Mouse (Mus musculus) CH12F3 (cell line): Measurements from ENCODE around the gene Ogfod3.

Source experiments
- in situ Hi-C: fragments of 300-500 bp; cut with MboI; formaldehyde crosslinking; loops from 2 replicates; pipeline ENCODE4 v1.14.3; 2020; ENCODE audit warnings: low sequenced_read_pairs

Gene Ogfod3

GRCm38 (mm10) chr11:121199851-121200250 is 4.7 kb downstream of the Ogfod3 start:
- in situ Hi-C loops = no loop called here

DNA sequence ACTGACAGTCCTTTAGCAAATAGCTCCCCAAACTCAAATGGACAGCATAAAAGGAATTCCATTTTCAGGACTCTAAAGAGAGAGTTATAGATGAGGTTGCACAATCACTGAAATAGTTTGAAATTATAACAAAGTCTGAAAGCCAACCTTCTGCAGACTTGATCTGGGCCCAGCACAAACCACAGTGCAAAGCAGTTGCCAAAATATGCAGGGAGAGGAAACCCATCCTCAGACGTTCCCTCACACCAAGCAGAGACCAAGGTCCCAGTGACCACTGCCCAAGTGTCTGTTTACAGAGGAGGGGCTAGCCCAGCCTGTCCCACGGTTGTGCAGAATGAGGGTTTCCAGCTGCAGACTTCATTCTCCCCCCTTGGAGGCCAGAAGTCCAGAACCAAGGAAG is 5.9 kb downstream of the Ogfod3 start:
- in situ Hi-C loops = no loop called here

GRCm38 (mm10) chr11:121193415-121193814 is 11.1 kb downstream of the Ogfod3 start:
- in situ Hi-C loops = no loop called here

- in situ Hi-C loops = no loop called here
These were observed 11.8 kb downstream of the Ogfod3 start for GRCm38 (mm10) chr11:121192742-121193141.

GRCm38 (mm10) chr11:121189681-121190080 is 14.8 kb downstream of the Ogfod3 start:
- in situ Hi-C loops = no loop called here

DNA sequence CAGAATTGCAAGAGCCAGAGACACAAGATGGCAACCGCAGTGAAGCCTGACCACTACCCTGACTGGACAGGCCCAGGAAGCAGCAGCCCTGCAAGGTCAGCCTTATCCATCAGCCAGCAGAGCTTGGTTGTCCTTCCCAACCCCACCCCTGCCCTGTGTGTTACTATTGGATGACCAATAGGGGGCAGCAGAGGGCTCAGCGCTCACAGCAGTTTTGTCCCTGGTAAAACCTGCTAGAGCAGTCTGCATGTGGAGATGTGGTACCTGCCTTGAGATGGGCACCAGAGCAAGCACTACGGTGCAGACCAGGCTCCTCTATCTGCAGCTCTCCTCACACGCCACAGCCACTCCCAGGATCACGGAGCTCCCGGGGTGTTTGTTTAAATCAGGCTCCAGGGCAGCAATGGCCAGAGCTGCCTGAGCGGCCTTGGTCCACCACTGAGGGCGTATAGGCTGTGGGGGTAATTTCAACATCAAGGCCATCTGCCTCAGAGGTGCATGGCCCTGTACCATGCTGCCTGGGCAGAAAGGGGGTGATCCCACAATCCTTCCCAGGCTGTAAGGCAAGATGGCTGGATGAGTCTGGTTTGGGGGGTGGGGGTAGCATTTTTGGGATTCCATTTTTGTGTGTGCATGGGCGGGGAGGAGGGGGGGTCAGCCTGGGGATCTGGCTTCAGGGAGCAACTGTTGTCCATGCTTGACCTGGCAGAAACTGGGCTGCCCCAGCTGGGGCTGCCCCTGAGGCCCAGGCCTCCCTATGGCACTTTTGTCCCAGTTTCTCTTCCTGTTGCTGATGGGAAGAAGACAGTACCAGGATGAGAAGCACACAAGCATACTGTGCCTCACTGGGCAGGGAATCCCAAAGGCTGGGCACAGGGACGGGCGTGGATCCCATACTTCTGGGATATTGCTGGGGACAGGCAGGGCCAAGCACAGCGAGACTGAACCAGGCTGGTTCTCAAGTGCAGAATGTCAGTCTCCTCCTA is 27.9 kb downstream of the Ogfod3 start:
- in situ Hi-C loops = no loop called here

- in situ Hi-C loops = no loop called here
These were observed 30.3 kb downstream of the Ogfod3 start for GRCm38 (mm10) chr11:121174234-121174633.

DNA sequence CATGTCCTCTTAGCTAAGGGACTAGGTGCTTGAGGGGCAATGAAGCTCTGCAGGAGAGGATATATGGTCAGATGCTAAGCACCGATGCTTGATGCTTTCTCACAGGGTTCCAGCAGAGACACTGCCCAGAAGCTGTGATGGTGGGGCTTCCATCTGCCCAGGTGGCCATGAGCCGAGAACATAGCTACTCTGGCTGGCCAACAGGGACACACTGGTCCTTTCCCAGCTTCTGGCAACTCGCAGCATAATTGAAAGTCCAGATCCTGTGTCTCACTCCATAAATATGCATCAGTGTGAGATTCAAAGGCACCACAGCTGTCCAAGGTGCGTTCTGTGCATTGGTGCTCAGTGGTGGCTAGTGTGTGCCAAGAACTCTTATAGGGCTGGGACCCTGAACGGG is 31.3 kb downstream of the Ogfod3 start:
- in situ Hi-C loops = no loop called here

GRCm38 (mm10) chr11:121163751-121164150 is 40.8 kb downstream of the Ogfod3 start:
- in situ Hi-C loops = no loop called here

DNA sequence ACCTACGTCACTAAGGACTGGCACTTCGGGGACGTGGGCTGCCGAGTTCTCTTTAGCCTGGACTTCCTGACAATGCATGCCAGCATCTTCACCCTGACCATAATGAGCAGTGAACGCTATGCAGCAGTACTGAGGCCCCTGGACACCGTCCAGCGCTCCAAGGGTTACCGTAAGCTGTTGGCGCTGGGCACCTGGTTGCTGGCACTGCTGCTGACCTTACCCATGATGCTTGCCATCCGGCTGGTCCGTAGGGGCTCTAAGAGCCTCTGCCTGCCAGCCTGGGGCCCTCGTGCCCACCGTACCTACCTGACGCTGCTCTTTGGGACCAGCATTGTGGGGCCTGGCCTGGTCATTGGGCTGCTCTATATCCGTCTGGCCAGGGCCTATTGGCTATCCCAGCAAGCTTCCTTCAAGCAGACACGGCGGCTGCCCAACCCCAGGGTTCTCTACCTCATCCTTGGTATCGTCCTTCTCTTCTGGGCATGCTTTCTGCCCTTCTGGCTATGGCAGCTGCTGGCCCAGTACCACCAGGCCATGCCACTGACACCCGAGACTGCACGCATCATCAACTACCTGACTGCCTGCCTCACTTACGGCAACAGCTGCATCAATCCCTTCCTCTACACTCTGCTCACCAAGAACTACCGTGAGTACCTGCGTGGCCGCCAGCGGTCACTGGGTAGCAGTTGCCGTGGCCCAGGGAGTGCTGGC is 43.7 kb downstream of the Ogfod3 start:
- in situ Hi-C loops = no loop called here

- in situ Hi-C loops = no loop called here
These were observed 44.5 kb downstream of the Ogfod3 start, which contains the start of gene Uts2r for GRCm38 (mm10) chr11:121159971-121160370. Gene Uts2r, plus strand, starts transcription at chr11:121160271.

- in situ Hi-C loops = no loop called here
These were observed 48.1 kb downstream of the Ogfod3 start for GRCm38 (mm10) chr11:121156411-121156891.

- in situ Hi-C loops = no loop called here
These were observed 50.3 kb downstream of the Ogfod3 start for GRCm38 (mm10) chr11:121154203-121154602.

- in situ Hi-C loops = no loop called here
These were observed 56.3 kb downstream of the Ogfod3 start for GRCm38 (mm10) chr11:121148193-121148592.

DNA sequence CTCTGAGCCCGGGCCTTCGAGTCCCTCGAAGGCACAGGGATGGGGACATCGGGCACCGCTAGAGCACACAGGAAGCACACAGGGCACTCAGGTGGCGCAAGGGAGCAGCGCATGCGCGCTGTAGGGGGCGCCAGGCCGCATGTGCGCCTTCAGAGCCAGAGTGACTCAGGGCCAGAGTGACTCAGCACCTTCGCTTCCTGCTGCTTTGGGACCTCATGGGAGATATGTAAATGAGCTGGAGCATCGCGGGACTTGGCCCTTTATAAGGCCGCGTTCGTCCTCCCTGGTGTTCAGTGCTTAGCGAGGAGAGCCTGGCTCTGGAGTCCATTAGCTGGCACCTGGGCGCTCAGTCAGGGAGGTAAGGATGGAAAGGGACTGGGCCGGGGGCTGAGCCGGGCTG is 58.6 kb downstream of the Ogfod3 start, which contains the start of gene Tex19.1:
Tex19.1 (plus strand) TSS at position 279 of the 400 bp plus-strand sequence.
- in situ Hi-C loops = no loop called here

- in situ Hi-C loops = no loop called here
These were observed 61.0 kb downstream of the Ogfod3 start for GRCm38 (mm10) chr11:121143325-121144015.

DNA sequence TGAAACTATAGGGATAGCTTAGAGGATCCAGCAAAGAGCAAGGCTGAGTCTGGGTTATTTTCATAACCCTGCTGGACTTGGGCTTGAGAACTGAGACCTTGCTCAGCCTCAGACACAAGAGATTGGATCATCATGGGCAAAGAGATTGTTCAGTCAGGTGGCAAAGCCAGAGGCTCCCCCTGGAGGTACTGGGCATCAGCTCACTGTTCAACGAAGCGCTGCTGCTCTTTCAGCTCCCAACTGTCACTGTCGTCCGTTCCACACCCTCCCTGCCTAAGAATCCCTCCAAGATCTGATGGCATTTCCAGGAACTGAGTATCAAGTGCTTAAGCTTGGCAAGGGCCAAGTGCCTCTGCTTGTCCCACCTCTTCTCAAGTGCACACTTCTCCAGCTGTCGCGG is 65.8 kb downstream of the Ogfod3 start:
- in situ Hi-C loops = no loop called here

DNA sequence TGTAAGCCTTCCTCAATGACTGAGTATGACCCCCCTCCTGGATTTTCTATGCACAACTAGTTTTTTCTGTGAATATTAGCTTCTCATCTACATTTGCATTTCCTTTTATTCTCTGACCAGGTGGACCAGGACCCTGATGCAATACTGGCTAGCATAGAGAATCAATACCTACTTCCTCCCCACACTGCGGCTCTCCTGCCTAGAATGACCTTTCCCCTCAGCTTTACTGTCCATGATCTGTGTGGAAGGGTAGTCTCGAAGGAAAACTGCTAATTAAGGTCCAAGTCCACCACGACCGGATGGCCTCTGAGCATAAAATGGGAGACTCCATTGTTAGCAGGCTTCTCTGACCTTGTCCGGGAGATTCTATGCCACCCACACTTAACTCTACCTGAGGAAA is 66.8 kb downstream of the Ogfod3 start:
- in situ Hi-C loops = no loop called here

DNA sequence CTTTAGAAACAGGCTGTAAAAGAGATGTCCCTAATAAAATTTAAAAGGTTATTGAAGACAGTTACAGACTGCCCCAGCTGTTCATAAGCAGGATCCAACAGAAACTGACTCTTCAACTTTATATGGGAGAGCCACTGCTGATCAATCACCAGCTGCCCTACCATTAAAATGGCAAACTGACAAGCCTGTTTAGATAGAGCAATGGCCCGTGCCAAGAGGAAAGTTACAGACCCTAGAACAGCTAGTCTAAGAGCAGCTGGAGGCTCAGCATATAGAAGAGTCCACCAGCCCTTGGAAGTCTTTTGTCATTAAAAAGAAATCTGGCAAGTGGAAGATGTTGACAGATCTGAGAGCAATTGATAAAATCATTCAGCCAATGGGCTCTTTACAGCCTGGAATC is 69.9 kb downstream of the Ogfod3 start:
- in situ Hi-C loops = no loop called here

DNA sequence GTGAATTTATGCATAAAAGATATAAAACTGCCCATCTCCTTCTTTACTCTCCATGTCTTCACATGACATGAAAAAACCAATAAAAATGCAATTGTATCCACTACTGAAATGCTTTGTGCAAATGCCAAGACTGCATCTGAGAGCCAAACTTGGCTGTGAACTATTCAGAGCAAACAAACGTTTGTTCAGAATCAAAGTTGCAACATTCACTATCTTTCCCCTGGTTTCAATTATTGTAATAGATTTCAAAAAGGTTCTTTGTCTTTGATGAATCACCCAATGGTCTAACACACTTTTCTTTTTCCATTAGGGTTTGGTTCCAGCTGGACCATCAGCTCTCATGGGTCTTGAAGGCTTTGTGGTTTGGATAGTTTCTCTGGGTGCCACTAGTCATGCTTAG is 74.9 kb downstream of the Ogfod3 start:
- in situ Hi-C loops = no loop called here
